Mouse (Mus musculus): ENCODE data around the gene Mta3.
"Not testable (repeated sequence)": the region's sequence is repeated elsewhere in the genome, so short reads cannot be mapped to it uniquely, and the experiment has no call there.

Mta3 gene

DNA sequence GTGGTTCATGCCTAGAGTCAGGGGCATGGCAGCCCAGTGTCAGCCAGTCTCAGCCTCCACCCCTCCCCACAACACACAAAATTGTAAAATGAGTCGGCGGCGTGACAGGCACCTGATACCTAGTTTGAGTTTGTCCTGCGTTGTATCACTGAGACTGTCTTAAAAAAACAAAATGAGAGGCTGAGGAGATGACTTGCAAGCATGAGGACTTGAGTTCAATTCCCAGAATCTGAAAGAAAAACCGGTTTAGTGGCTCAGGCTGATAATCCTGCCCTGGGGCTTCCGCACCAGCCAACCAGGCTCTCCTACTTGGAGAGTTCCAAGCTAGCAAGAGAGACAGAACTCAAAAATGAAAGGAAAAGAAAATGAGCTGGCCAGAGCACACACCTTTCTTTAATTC is 2.9 kb downstream of the Mta3 start:
- DNase-seq (ENCODE audit: low spot score in 2 of 2) = no peak

DNA sequence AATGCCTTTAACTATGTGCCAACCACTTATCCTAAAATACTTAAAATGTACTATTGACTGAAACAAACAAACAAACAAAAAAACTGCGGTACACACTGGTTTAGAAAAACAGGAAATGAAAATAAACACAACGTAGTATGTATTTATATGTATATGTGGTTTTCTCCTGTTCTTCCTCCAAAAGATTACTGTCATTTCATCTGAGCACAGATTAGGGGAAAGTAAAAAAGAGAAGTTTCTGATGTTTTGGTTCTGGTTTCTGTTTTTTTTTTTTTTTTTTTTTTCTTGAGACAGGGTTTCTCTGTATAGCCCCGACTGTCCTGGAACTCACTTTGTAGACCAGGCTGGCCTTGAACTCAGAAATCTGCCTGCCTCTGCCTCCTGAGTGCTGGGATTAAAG is 3.6 kb downstream of the Mta3 start:
- not testable (repeated sequence) for DNase-seq (ENCODE audit: low spot score in 2 of 2)

- no peak for DNase-seq (ENCODE audit: low spot score in 2 of 2)
Measured at GRCm38 (mm10) chr17:83710639-83711038, 4.7 kb downstream of the Mta3 start.

DNA sequence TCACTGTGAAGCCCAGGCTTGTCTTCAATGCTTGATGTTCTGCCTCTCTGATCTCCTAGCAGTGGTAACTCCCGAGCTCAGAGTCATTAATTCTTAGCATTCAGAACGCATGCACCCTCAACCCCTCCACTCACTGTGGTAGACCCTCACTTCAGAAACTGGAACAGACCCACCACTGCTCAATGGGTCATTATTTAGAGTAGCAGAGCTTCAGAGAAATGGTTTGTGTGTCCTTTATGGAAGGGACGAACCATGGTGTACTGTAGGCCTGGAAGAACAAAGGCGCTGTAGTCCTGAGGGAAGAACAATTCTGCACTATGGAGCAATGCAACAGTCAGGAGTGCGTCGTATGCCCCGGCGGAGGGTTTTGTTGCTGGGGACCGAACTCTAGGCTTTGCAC is 6.4 kb downstream of the Mta3 start:
- no peak for DNase-seq (ENCODE audit: low spot score in 2 of 2)

GRCm38 (mm10) chr17:83720449-83720848 is 14.5 kb downstream of the Mta3 start:
- DNase-seq (ENCODE audit: low spot score in 2 of 2) = no peak

GRCm38 (mm10) chr17:83721157-83721556 is 15.2 kb downstream of the Mta3 start:
- no peak for DNase-seq (ENCODE audit: low spot score in 2 of 2)

DNA sequence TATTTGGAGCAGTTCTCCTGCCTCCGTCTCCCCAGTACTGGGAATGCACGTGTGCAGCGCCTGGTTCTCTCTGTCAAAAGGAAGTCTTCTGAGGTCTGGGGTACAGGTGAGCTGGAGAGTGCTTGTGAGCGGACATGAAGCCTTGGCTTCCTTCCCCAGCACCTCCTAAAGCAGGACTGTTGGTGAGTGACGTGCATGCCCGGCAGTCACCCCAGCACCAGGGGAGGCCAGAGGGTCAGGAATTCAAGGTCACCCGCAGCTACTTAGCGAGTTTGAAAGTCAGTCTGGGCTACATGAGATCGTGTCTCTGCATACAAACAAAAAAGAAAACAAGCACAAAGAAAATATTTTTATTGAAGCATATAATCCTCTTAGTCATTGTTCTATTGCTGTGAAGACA is 17.1 kb downstream of the Mta3 start:
- DNase-seq (ENCODE audit: low spot score in 2 of 2) = no peak

DNA sequence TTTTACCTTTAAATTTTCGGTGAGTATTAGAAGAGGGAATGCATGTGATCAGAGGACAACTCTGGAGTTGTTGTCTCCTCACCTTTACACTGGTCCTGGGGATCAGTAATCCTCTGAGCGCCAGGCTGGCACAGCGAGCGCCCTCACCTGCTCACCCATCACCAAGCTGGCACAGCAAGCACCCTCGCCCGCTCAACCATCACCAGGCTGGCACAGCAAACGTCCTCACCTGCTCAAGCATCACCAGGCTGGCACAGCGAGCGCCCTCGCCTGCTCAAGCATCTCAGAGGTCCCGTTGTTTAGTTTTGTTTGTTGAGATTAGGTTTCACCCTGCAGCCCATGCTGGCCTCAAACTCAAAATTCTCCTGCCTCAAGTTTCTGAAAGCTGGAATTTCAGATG is 20.5 kb downstream of the Mta3 start:
- no peak for DNase-seq (ENCODE audit: low spot score in 2 of 2)

GRCm38 (mm10) chr17:83727707-83728106 is 21.7 kb downstream of the Mta3 start:
- no peak for DNase-seq (ENCODE audit: low spot score in 2 of 2)

DNA sequence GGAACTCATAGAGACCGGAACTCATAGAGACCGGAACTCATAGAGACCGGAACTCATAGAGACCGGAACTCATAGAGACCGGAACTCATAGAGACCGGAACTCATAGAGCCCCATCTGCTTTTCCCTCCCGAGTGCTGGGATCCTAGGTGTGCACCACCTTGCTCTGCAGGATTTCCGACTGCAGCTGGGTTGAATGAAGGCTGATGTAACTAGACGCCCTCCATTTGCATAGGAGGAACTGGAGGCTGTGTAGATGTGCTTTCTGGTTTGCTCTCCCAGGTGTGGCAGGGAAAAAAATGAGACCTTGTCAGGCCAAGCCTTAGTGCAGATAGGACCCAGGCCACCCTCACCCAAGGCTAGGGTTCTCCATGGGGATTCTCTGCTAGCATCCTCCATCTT is 23.1 kb downstream of the Mta3 start:
- no peak for DNase-seq (ENCODE audit: low spot score in 2 of 2)

- no peak for DNase-seq (ENCODE audit: low spot score in 2 of 2)
Measured at GRCm38 (mm10) chr17:83730123-83730522, 24.2 kb downstream of the Mta3 start.

DNA sequence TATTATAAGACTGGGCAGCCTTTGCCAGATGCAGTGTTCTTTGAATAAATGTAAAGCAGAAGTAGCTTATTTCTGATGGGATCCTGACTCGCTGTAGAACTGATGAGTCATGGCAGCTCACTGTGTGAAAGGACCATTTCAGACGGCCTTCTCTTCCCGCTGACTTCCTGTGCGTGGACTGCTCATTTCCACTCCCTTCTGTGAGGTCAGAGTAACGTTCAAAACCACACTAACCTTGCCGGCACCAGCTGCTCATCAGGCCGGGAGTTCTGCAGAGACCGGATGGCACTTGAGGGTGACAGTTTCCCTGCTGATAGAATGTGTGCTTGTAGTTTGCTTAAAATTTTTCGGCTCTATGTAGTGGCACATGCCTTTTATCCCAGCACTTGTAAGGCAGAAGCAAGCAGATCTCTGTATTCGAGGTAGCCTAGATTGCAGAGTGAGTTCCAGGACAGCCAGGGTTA is 26.2 kb downstream of the Mta3 start:
- DNase-seq (ENCODE audit: low spot score in 2 of 2) = peak; percentile 33 to 53

GRCm38 (mm10) chr17:83732801-83733200 is 26.8 kb downstream of the Mta3 start:
- DNase-seq (ENCODE audit: low spot score in 2 of 2) = peak; percentile 30 to 72

DNA sequence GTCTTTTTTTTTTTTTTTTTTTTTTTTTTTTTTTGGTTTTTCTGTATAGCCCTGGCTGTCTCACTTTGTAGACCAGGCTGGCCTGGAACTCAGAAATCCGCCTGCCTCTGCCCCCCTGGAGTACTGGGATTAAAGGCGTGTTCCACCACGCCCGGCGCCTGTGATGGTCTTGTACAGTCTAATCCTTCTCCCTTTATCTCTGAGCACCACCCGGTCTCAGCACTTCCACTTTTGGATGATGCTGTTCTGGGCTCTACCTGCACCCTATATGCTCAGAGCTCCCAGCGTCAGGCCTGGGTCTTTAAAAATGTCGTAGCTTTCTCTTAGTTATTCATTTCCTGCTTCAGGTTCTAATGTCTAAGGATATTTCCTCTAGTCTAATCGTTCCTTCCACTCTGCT is 30.7 kb downstream of the Mta3 start:
- no peak for DNase-seq (ENCODE audit: low spot score in 2 of 2)

DNA sequence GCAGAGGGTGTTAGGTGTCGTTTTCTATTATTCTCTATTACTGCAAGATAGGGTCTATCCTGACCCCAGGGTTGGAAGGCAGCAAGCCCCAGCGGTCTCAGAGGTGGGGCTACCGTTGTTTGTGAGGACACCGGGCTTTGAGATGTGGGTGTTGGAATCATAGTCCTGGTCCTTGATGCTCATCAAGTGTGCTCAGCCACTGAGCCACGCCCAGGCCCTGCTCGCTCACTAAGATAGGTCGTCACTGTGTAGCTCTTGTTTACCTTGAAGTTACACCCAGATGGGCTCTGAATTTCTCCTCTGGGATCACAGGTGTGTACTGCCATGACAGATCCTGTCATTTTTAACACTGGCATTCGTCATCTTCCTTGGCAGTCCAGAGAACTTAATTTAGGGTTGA is 31.8 kb downstream of the Mta3 start:
- no peak for DNase-seq (ENCODE audit: low spot score in 2 of 2)

DNA sequence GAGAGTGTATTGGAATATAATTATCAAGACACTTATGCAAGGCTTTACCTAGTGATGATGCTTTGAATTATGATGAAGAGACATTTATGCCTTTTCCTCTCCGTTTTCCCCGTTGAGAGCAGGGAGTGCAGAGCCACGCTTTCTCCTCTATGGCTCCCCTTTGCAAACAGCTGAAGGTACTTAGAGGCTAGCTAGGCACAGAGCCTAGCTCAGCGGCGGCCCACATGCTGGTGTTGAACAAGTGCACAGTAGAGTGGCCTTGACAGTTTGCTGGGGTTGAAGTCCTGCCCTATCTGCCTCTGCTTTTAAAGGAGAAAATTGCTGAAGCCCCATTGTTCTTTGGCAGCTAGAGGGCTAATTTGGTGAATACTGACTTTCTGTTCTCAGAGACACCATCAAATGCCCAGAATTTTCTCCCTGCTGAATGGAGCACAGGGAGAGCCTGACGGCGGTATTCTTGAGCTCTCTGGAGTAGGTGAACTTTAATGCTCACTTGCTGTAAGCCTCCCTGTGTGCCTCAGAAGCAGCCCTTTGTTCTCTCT is 34.2 kb downstream of the Mta3 start:
- DNase-seq (ENCODE audit: low spot score in 2 of 2) = no peak

- no peak for DNase-seq (ENCODE audit: low spot score in 2 of 2)
Measured at GRCm38 (mm10) chr17:83741243-83741642, 35.3 kb downstream of the Mta3 start.

DNA sequence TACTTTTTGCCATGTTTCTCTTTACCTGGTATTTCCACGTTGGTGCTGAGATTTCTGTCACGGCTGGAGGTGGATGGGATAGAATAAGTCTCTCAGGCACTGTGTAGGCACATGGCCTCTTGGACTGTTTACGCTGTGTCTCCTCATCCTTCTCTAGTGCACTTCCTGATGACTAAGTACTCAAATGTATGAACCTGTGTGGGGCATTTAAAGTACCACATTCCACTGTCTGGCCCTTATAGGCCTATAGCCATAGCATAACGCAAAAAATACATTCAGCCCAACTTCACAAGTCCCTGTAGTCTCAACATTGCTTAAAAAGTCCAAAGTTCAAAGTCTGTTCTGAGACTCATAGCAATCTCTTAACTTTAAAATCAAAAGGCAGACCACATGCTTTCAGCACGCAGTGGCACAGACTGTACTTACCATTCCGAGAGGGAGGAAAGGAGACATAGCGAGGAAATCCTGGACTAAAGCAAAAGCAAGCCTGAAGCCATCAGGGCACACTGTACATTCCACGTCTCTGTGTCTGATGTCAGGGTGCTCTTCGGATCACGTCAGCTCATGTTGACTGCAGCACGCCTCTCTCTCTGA is 38.4 kb downstream of the Mta3 start:
- no peak for DNase-seq (ENCODE audit: low spot score in 2 of 2)

- DNase-seq (ENCODE audit: low spot score in 2 of 2) = peak in 1 of 2 experiments; percentile 19
Measured at GRCm38 (mm10) chr17:83747405-83748160, 41.6 kb downstream of the Mta3 start.

- no peak for DNase-seq (ENCODE audit: low spot score in 2 of 2)
Measured at GRCm38 (mm10) chr17:83750216-83750950, 44.4 kb downstream of the Mta3 start.

DNA sequence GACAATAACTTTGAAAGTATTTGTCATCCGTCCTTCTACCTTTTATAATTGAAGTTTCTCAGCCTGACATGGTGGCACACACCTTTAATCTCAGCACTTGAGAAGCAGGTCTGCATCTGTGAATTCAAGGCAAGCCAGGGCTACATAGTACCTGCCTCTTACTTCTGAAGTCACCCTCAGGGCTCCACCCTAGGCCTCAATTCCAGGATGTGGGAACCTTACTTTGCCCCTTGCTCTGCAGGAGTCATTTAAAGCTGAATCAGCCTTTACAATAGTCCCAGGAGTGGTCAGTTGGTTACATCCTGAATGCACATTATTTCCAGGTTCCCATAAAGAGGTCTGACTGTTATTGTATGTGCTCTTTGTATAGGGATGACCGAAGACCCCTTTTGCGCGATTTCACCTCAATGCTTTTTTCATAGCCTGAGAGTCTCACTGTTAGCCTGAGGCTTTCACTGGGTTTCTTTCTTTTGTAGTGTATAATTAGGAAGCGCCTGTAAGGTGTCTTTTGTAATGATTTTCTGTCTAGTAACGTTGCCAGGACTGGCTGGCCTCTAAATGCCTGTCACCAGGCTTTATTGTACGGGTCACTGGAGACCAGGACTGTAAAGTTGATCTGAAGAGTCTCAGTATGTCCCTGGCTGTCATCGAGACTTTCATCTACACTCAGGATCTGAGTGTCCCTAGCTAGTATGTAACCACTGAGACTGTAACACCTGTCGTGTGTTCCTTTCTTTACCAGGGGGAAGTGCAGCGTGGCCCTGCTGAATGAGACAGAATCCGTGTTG is 47.3 kb downstream of the Mta3 start:
- no peak for DNase-seq (ENCODE audit: low spot score in 2 of 2)

GRCm38 (mm10) chr17:83758096-83758495 is 52.1 kb downstream of the Mta3 start:
- DNase-seq (ENCODE audit: low spot score in 2 of 2) = peak in 1 of 2 experiments; percentile 49
